Mouse (Mus musculus): ENCODE measurements around the gene Rsf1. TPM values are rescaled to one million over a fixed set of nuclear protein-coding genes. Genes with fewer than 3 reads are reported as not detected.

Rsf1 gene
- total RNA-seq, 4 experiments from 2014 or later: 13.6 to 16.2 (median 14.5) TPM

GRCm38 (mm10) chr7:97723646-97724538 is 144.2 kb downstream of the Rsf1 start:
- no peak for DNase-seq (ENCODE audit: low spot score in 2 of 2)

GRCm38 (mm10) chr7:97725401-97725800 is 145.7 kb downstream of the Rsf1 start:
- DNase-seq (ENCODE audit: low spot score in 2 of 2): no peak

DNA sequence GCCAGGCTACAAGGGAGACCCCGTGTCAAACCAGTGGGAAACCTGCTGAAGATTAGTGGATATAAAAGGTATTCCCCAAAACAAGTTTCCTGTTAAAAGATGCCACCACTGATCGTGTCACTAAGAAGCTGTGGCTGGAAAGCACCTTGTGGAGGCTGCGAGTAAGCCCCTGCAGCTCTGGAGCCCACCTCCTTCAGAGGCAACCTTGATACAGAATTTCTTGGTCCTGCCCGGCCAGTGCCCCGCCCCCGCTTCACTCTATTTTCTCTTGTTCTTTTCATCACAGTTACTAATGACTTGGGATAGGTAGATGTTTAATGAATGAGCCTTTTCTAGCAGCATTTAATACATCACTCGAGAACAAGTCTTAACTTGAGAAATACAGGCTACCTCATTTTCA is 146.4 kb downstream of the Rsf1 start:
- DNase-seq (ENCODE audit: low spot score in 2 of 2): no peak

DNA sequence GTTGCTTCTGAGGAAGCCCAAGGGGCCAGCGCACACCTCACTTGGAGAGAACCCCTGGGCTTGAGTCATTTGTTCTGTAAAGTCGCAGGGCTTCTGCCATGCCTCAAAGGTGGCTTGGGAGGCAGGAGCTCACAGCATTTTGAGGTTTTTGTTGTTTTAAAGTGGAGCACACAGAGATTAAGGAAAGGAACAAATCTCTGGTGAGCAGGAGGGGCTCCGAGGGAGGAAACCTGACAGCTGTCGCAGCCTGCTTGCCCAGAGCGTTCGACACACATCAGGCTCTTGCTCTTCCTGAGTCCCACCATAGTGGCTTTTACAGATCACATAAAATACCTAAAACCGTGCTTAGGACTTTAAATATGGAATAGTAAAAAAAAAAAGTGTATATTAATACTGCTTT is 147.1 kb downstream of the Rsf1 start:
- DNase-seq (ENCODE audit: low spot score in 2 of 2): no peak

DNA sequence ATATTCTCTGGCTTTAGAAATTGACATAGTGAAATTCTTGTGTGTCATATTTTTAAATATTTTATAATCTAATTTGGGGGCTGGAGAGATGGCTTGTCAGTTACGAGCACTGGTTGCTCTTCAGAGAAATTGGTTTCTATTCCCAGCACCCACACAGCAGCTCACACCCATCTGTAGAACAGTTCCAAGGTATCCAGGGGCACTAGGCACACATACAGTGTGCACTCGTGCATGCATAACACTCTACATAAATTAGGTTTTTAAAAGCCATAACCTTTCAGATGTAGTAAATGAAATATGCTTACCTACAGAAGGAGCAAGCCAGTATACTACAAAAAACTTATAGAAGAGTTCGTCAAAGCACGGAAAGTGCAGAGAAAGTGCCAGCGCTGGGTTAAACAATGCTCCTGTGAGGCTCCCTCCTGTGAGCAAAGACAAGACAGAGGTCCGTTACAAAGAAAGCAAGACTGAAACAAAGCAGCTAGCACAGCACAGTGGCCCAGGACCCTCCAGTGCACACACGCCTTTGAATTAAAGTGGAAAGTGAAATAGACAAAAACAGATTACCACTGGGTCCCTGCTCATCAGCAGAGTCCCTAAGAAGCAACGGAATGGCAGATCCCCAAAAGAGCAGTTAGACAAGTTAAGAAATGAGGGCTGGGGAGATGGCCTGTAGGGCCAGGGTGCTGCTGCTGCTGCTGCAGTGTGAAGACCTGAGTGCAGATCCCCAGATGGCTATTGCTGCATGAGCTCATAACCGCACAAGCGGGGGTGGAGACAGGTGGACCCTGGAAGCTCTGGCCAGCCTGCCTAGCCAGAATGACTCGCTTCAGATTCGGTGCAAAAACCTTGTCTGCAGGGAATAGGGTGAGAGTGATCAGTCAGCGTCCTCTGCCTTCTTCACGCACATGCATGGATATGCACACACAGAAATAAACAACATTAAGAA is 149.3 kb downstream of the Rsf1 start:
- DNase-seq (ENCODE audit: low spot score in 2 of 2): no peak

DNA sequence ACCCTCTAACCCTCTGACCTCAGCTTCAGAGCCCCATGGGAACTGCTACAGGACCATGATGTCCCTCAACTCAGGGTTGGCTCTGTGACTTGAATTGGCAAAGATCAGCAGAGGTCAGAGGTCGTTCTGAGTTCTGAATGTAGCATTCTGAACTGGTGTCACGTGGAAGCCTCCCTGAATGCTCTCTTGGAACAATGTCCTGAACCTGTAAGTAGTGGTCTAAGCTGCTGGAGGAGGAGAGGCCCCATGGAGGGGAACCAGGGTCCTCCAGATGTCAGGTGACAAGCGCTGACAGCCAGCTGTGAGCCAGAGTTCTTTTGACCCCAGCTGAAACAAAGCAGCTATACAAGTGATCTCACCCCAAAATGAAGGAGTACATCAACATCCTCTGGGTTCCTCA is 150.7 kb downstream of the Rsf1 start:
- DNase-seq (ENCODE audit: low spot score in 2 of 2): no peak

- DNase-seq (ENCODE audit: low spot score in 2 of 2): no peak
Measured at GRCm38 (mm10) chr7:97733606-97734005, 153.9 kb downstream of the Rsf1 start.

GRCm38 (mm10) chr7:97735021-97735420 is 155.3 kb downstream of the Rsf1 start:
- DNase-seq (ENCODE audit: low spot score in 2 of 2): no peak

DNA sequence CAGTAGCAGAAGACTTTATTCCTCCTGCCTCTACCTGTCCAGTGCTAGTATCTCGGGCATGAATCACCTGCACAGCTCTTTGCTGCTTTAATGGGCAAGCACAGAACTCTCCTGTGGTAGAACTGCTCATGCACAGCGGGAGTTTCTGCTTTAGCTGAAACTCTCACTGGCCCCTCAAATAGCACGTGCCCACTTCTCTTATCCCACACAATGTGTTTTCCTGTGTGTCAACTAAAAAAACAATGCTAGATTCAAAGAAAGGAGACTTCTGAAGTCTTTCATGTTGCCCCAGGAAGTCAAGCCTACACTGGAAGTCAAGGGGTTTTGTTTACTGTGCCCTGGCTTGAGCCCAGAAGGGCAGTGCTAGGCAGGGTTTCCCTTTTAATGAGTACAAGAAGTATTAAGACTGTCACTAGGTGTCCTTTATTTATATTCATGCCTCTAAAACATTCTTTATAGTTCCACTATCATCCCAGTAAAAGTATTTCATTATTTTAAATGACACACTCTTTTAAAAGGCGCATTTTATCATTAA is 156.3 kb downstream of the Rsf1 start:
- DNase-seq (ENCODE audit: low spot score in 2 of 2): no peak

DNA sequence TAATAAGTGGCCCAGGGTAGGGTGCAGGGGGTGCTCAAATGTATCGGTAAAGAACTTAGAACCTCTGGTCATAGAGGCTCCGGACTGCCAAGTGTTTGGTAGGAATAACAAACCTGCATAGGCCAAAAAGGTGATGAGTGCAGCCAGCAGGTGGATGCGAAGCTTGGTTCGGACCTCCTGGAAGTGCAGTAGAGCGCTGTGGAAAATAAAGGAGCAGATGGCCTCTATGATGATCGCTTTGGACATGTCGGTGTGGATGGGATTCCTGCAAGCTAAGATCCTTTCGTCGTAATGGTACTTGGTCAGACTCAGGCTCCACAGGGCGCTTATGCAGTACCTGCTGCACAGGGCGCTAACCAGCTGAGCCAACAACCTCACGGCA is 157.6 kb downstream of the Rsf1 start:
- no peak for DNase-seq (ENCODE audit: low spot score in 2 of 2)

GRCm38 (mm10) chr7:97737638-97738456 is 158.2 kb downstream of the Rsf1 start, which contains the start of gene Aqp11:
Aqp11 (minus strand) TSS chr7:97738289.
- DNase-seq (ENCODE audit: low spot score in 2 of 2): peak; percentile 77

GRCm38 (mm10) chr7:97740948-97741347 is 161.3 kb downstream of the Rsf1 start:
- no peak for DNase-seq (ENCODE audit: low spot score in 2 of 2)

DNA sequence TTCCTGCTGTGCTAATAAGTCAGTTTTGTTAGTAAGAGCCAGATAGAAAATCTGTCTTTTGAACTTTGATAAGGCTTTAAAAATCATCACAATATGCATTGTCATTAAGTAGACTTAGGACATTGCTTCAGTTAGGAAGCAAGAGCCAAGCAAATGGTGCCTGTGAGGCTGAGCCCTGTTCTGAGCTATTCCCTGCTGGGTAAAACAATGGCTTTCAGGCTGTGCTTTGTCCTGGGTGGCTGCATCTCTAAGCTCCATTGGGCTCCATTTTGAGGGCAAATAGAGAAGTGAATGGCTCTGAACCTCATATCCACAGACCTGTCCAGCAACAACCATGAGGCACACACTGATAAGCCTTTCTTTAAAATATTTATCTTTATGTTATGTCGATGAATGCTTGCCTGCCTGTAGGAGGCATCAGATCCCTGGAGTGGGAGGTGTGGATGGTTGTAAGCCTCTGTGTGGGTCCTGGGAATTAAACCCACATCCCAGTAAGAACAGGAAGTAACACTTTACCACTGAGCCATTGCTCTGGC is 162.1 kb downstream of the Rsf1 start:
- DNase-seq (ENCODE audit: low spot score in 2 of 2): no peak

Other genes starting within 250 kb of the Rsf1 start
- 1 to 10 TPM in 1 of 4 experiments, under 1 TPM in 3; 0.56 to 1.2 (median 0.80) TPM for gene Usp35, start 247.9 kb upstream of the Rsf1 start, total RNA-seq (2022)
- 1 to 10 TPM; 3.3 to 4.1 (median 3.9) TPM for gene Kctd21, start 247.6 kb upstream of the Rsf1 start, total RNA-seq (2022)
- gene Alg8, start 208.3 kb upstream of the Rsf1 start, total RNA-seq (2022): 1 to 10 TPM; 1.9 to 3.9 (median 3.6) TPM
- gene Ndufc2, start 179.9 kb upstream of the Rsf1 start, total RNA-seq (2022): 100 to 1,000 TPM; 261 to 279 (median 268) TPM
- 10 to 100 TPM in 3 of 4 experiments, 1 to 10 TPM in 1; 9.5 to 19.3 (median 15.2) TPM for gene Thrsp, start 162.2 kb upstream of the Rsf1 start, total RNA-seq (2022)
- gene Kctd14, start 128.6 kb upstream of the Rsf1 start, total RNA-seq (2022): under 1 TPM in 1 of 4 experiments, not detected in 3; 0.17 TPM
- gene Ints4, start 98.9 kb upstream of the Rsf1 start, total RNA-seq (2022): 10 to 100 TPM; 24.8 to 29.8 (median 25.7) TPM
- gene Aamdc, start 392 bp upstream of the Rsf1 start, total RNA-seq (2022): 100 to 1,000 TPM; 117 to 148 (median 134) TPM
- gene Clns1a, start 116.7 kb downstream of the Rsf1 start, total RNA-seq (2022): 10 to 100 TPM; 30.6 to 32.6 (median 31.4) TPM
- gene Aqp11, start 158.4 kb downstream of the Rsf1 start, total RNA-seq (2022): 1 to 10 TPM in 1 of 4 experiments, under 1 TPM in 3; 0.58 to 1.1 (median 0.70) TPM
- gene Pak1, start 208.7 kb downstream of the Rsf1 start, total RNA-seq (2022): 10 to 100 TPM; 24.1 to 35.7 (median 29.4) TPM

Measured in gastrocnemius, adult 8-10 months (tissue).